Mouse (Mus musculus) forebrain, postnatal 0 days (tissue): ENCODE data around the gene Krt27. TPM values are rescaled to one million over a fixed set of nuclear protein-coding genes. Genes with fewer than 3 reads are reported as not detected.
A peak's percentile ranks its signal among the peaks of the same experiment; 100 is the strongest.

Experiments
- ATAC-seq: fragments of 200-750 bp; cut with Nextera tagmentation; 2 replicates; pipeline ENCODE4 v1.8.0; 2017; ENCODE audit warnings: mild to moderate bottlenecking, moderate library complexity
- DNase-seq: peaks from one replicate; pipeline ENCODE4 v3.0.0-alpha.2; 2015
- H3K27ac ChIP-seq: fragments of 300-500 bp; sonication (generic); 2 replicates; pipeline ENCODE4 v1.5.1; 2014; ENCODE audit warnings: low read depth, mild to moderate bottlenecking, antibody characterized with exemption, low read length, moderate library complexity, mixed read lengths
- H3K27me3 ChIP-seq: fragments of 300-500 bp; sonication (generic); 2 replicates; pipeline ENCODE4 v1.6.1; 2014; ENCODE audit warnings: mild to moderate bottlenecking, low read length, mixed read lengths; ENCODE audit not compliant: insufficient read depth
- H3K36me3 ChIP-seq: fragments of 300-500 bp; sonication (generic); 2 replicates; pipeline ENCODE4 v1.6.1; 2014; ENCODE audit warnings: mild to moderate bottlenecking, moderate library complexity; ENCODE audit not compliant: insufficient read depth
- H3K4me1 ChIP-seq: fragments of 300-500 bp; sonication (generic); 2 replicates; pipeline ENCODE4 v1.6.1; 2014; ENCODE audit warnings: antibody characterized with exemption; ENCODE audit not compliant: insufficient read depth
- H3K4me2 ChIP-seq: fragments of 300-500 bp; sonication (generic); 2 replicates; pipeline ENCODE4 v1.6.1; 2014; ENCODE audit warnings: low read depth, mild to moderate bottlenecking, moderate library complexity
- H3K4me3 ChIP-seq: fragments of 300-500 bp; sonication (generic); 2 replicates; pipeline ENCODE4 v1.5.1; 2014; ENCODE audit warnings: low read depth, low read length, mixed read lengths
- H3K9ac ChIP-seq: fragments of 300-500 bp; sonication (generic); 2 replicates; pipeline ENCODE4 v1.6.1; 2014; ENCODE audit warnings: mild to moderate bottlenecking
- H3K9me3 ChIP-seq: fragments of 300-500 bp; sonication (generic); 2 replicates; pipeline ENCODE4 v1.6.1; 2016; ENCODE audit warnings: low read length
- CTCF ChIP-seq: sonication (generic); IDR thresholded peaks from 2 replicates; pipeline ENCODE4 v1.5.1; 2016; ENCODE audit warnings: antibody characterized with exemption, control low read depth, low read depth
- WGBS: fragments of 180-500 bp; shearing (Covaris S2); extraction: QIAGEN DNeasy Blood & Tissue Kit; methylation state at CpG from one replicate; pipeline ENCODE4 v1.1.7; 2014; 5-methylcytosine and 5-hydroxymethylcytosine counted together
- polyA plus RNA-seq: library from polyadenylated mRNA; unstranded; fragments of >200 nt; fragmentation: Nextera tagmentation; extraction: Ambion mirVana; gene quantifications from 2 replicates; pipeline ENCODE4 v1.2.1, GENCODE M21; 2015
- total RNA-seq: library from RNA; depleted of rRNA; stranded (reverse); fragments of >200 nt; gene quantifications from 2 replicates; pipeline ENCODE4 v1.2.3, GENCODE M21; 2014

Gene Krt27
- total and polyA plus RNA-seq, 2 experiments from 2014 or later: 0.10 TPM; not detected in 1

DNA sequence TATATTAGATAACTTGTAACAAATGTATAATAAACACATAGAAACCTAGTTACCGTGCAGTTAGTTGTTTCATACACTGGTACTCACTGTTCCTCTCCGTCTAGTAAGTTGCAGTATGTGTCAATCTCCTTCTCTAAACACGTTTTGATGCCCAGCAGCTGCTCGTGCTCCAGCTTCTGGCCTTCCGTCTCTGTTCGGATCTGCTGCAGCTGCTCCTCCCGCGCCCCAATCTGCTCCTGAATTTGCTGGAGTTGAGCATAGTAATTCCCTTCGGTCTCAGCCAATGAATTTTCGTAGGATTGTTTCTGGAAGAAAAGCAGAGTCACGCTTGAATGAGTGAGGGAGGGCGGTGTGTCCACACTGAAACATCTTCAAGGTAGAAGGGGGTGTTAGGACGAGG, 17.5 kb downstream of the Krt27 start:
- peak; percentile 53 for ATAC-seq
- TF ChIP-seq CTCF: no peak
- Histone ChIP-seq H3K27me3 (no peaks in the 10 kb centered on the region), H3K9me3 (no peaks in the 10 kb centered on the region), H3K9ac (no peak overlapping the region), H3K27ac (no peak overlapping the region), H3K36me3 (no peaks in the 10 kb centered on the region), H3K4me2 (no peak overlapping the region), H3K4me1 (no peaks in the 10 kb centered on the region), H3K4me3 (no peak overlapping the region)
- WGBS: 55% methylated on average over 13 of the region's 13 CpGs
- peak; percentile 57 for DNase-seq

DNA sequence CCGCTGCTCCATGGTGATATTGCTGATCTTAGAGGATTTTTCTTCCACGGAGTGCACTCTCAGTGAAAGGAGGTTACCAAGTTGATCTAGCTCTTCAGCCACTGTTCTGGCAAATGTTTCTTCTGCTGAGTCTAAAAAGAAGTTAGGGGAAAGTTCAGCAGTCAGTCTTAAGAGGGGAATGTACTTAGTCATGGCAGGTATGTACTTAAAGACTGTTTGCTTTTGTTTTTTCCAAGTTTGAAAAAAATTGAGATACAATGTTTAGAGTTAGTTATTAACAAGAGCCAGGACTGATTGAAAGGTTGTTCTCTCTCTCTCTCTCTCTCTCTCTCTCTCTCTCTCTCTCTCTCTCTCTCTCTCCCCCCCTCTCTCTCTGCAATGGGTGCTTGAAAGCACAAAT, 21.2 kb downstream of the Krt27 start:
- H3K27me3 ChIP-seq: no peaks in the 10 kb centered on the region
- no peak overlapping the region for H3K9ac ChIP-seq
- no peak for DNase-seq
- no peak overlapping the region for H3K27ac ChIP-seq
- 78% methylated on average over 2 of the region's 2 CpGs for WGBS
- H3K9me3 ChIP-seq: no peaks in the 10 kb centered on the region
- H3K36me3 ChIP-seq: no peaks in the 10 kb centered on the region
- no peaks in the 10 kb centered on the region for H3K4me1 ChIP-seq
- H3K4me3 ChIP-seq: no peak overlapping the region
- ATAC-seq: no peak
- H3K4me2 ChIP-seq: no peak overlapping the region
- TF ChIP-seq CTCF: no peak

DNA sequence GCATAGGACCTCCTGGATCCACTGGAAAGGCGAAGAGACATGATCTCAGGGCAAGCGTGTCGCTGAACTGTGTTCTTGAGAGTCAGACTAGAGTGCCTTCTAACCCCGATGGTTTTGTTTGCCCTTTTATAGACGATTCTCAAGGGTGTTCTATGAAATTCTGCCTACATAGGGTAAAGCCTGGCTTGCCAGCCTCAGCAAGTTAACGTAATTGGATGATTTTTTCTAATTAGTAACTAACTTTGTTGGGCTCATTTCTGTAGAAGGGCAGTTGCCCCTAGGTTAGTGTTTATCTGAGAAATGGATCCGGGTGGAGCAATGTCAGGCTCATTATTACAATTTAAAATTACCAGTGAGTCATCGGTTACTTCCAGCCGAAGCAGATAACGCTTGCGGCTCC, 28.1 kb downstream of the Krt27 start, which contains the start of gene Krt25:
Gene Krt25 (minus strand): TSS at position 101 of the 400 bp plus-strand sequence.
- H3K4me2 ChIP-seq: no peak within 1 kb of the TSS
- no peaks in the 10 kb centered on the region for H3K4me1 ChIP-seq
- no peaks in the 10 kb centered on the region for H3K9me3 ChIP-seq
- TF ChIP-seq CTCF: no peak
- H3K9ac ChIP-seq: no peak within 1 kb of the TSS
- ATAC-seq (no peak), DNase-seq (no peak)
- no peaks in the 10 kb centered on the region for H3K36me3 ChIP-seq
- H3K27ac ChIP-seq: no peak within 1 kb of the TSS
- WGBS: 91% methylated on average over 11 of the region's 11 CpGs
- H3K4me3 ChIP-seq: no peak within 1 kb of the TSS
- H3K27me3 ChIP-seq: no peaks in the 10 kb centered on the region

DNA sequence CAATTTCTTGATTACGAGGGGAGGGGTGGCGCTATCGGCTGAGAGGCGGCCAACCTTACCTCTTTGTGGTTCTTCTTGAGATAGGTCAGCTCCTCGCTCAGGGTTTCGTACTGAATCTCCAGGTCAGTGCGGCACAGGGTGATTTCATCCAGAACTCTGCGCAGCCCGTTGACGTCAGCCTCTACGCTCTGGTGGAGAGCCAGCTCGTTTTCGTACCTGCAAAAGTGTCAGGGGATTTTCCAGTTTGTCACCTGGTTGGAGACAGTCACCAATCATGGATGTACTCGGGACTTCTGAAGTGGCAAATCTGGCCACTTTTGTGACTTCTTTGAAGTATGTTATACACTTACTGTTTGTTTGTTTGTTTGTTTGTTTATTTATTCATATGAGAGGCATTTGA, 29.8 kb downstream of the Krt27 start:
- Histone ChIP-seq H3K4me2 (no peak overlapping the region), H3K9ac (no peak overlapping the region), H3K27ac (no peak overlapping the region), H3K27me3 (no peaks in the 10 kb centered on the region), H3K4me3 (no peak overlapping the region), H3K4me1 (no peaks in the 10 kb centered on the region), H3K9me3 (no peaks in the 10 kb centered on the region), H3K36me3 (no peaks in the 10 kb centered on the region)
- no peak for TF ChIP-seq CTCF
- WGBS: 90% methylated on average over 14 of the region's 14 CpGs
- ATAC-seq (no peak), DNase-seq (no peak)

DNA sequence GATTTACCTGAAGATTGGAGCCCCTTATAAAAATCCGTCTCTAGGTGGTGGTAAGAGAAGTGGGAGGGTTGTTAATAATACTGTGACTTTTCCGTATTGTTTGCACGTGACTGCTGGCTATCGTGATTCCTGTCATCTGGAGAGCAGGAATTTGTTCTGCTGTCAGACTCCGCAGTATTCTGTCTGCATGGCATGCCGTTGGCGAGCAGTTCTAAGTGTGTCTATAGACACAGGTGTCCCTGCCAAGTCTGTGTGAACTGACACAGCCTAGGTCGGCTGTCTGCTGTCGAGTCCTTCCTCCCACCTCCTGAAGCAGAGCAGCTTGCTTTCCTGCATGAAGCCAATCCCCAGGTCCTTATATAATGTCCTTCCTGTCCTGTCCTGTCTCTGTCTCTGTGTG, 31.8 kb downstream of the Krt27 start:
- DNase-seq: no peak
- no peak for TF ChIP-seq CTCF

DNA sequence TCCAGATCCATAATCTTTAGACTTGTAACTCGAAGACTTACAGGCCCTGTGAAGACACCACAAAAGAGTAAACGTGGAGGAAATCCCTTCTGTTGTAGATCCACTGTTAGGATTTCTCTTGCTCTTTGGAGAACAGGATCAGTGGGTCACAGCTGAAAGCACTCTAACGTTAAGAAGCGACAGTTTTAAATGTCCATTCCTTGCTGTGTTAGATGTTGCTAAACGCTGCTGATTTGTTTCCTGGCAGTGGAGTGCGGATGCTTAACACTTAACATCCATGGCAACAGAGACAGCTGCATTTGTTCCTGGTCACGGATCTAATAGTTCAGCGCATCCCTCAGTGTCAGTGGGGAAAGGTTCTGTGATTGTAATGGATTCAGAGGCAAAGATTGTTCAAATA, 34.4 kb downstream of the Krt27 start:
- DNase-seq: no peak
- no peaks in the 10 kb centered on the region for H3K4me1 ChIP-seq
- no peak overlapping the region for H3K4me2 ChIP-seq
- H3K27me3 ChIP-seq: no peaks in the 10 kb centered on the region
- no peaks in the 10 kb centered on the region for H3K9me3 ChIP-seq
- no peak overlapping the region for H3K9ac ChIP-seq
- no peak overlapping the region for H3K4me3 ChIP-seq
- TF ChIP-seq CTCF: no peak
- H3K36me3 ChIP-seq: no peaks in the 10 kb centered on the region
- H3K27ac ChIP-seq: no peak overlapping the region
- ATAC-seq: no peak
- 63% methylated on average over 8 of the region's 8 CpGs for WGBS

More for the DNA sequence above, 31.8 kb downstream of the Krt27 start:
- no peaks in the 10 kb centered on the region for H3K4me1 ChIP-seq
- no peaks in the 10 kb centered on the region for H3K36me3 ChIP-seq
- no peak for ATAC-seq
- no peaks in the 10 kb centered on the region for H3K27me3 ChIP-seq
- WGBS: 71% methylated on average over 9 of the region's 9 CpGs
- no peak overlapping the region for H3K4me3 ChIP-seq
- no peaks in the 10 kb centered on the region for H3K9me3 ChIP-seq
- H3K27ac ChIP-seq: no peak overlapping the region
- no peak overlapping the region for H3K9ac ChIP-seq
- H3K4me2 ChIP-seq: no peak overlapping the region

DNA sequence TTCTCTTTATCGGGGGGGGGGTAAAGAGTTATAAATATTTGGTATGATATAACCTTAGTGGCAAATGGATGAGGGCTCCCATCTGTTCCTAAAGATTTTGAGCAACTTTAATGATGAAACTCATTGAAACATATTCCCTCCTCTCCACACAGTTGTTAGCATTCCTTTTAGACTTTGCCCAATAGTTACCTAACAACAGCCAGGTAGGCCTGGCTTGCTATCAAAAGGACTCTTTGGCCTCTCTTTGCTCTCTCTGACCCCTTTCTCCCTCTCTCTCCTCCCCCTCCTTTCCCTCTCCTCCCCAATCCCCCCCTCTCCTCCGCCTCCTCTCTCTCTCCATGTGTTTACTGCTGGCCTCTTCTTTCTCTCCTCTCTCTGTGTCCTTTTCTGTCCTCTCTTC, 36.3 kb downstream of the Krt27 start:
- DNase-seq (no peak), ATAC-seq (no peak)
- Histone ChIP-seq H3K4me3 (no peak overlapping the region), H3K27me3 (no peaks in the 10 kb centered on the region), H3K36me3 (no peaks in the 10 kb centered on the region), H3K9me3 (no peaks in the 10 kb centered on the region), H3K4me1 (no peaks in the 10 kb centered on the region), H3K9ac (no peak overlapping the region), H3K4me2 (no peak overlapping the region), H3K27ac (no peak overlapping the region)
- TF ChIP-seq CTCF: no peak
- WGBS: 90% methylated on average over 2 of the region's 2 CpGs

DNA sequence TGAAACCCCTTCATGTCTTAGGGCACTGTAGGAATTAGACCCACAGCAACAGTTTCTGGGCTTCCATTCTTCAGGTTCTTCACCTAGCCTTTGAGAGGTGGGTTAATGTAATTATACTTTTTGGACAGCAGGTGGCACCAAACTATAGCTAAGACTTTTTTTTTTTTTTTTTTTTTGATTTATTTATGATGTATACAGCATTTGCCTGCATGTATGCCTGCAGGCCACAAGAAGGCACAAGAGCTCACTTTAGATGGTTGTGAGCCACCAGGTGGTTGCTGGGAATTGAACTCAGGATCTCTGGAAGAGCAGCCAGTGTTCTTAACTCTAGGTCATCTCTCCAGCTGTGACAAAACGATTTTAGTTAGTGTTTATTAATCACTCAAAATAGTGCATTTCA, 40.0 kb downstream of the Krt27 start:
- 92% methylated on average over 1 of the region's 1 CpGs for WGBS
- H3K4me3 ChIP-seq: no peak overlapping the region
- no peaks in the 10 kb centered on the region for H3K9me3 ChIP-seq
- H3K9ac ChIP-seq: no peak overlapping the region
- ATAC-seq: no peak
- DNase-seq: peak; percentile 63
- no peaks in the 10 kb centered on the region for H3K36me3 ChIP-seq
- no peaks in the 10 kb centered on the region for H3K27me3 ChIP-seq
- TF ChIP-seq CTCF: peak; percentile 61
- H3K27ac ChIP-seq: no peak overlapping the region
- H3K4me2 ChIP-seq: no peak overlapping the region
- H3K4me1 ChIP-seq: no peaks in the 10 kb centered on the region
